Mouse (Mus musculus) embryonic facial prominence, embryonic 10.5 days (tissue): ENCODE data around the gene Hadh. TPM values are rescaled to one million over a fixed set of nuclear protein-coding genes. Genes with fewer than 3 reads are reported as not detected.

Experiments used
- DNase-seq: peaks from one replicate; pipeline ENCODE4 v3.0.0-alpha.2; 2017; ENCODE audit warnings: low spot score
- H3K27ac ChIP-seq: fragments of 300-500 bp; sonication (generic); replicated peaks from 2 replicates; pipeline ENCODE4 v1.5.1; 2016; ENCODE audit warnings: mild to moderate bottlenecking
- H3K27me3 ChIP-seq: fragments of 300-500 bp; sonication (generic); replicated peaks from 2 replicates; pipeline ENCODE4 v1.6.1; 2016; ENCODE audit warnings: low read depth, mild to moderate bottlenecking; ENCODE audit not compliant: poor library complexity, severe bottlenecking
- H3K36me3 ChIP-seq: fragments of 300-500 bp; sonication (generic); replicated peaks from 2 replicates; pipeline ENCODE4 v1.6.1; 2016; ENCODE audit warnings: mild to moderate bottlenecking, moderate library complexity
- H3K4me1 ChIP-seq: fragments of 300-500 bp; sonication (generic); 2 replicates; pipeline ENCODE4 v1.6.1; 2016
- H3K4me3 ChIP-seq: fragments of 300-500 bp; sonication (generic); 2 replicates; pipeline ENCODE4 v1.5.1; 2016; ENCODE audit warnings: mild to moderate bottlenecking, moderate library complexity
- H3K9me3 ChIP-seq: fragments of 300-500 bp; sonication (generic); 2 replicates; pipeline ENCODE4 v1.6.1; 2016; ENCODE audit warnings: mild to moderate bottlenecking
- WGBS: fragments of 180-500 bp; shearing (Covaris S2); methylation state at CpG from one replicate; pipeline ENCODE4 v1.1.7; 2016; 5-methylcytosine and 5-hydroxymethylcytosine counted together
- polyA plus RNA-seq: library from polyadenylated mRNA; unstranded; fragments of >200 nt; fragmentation: Nextera tagmentation; extraction: Ambion mirVana; gene quantifications from 2 replicates; pipeline ENCODE4 v1.2.1, GENCODE M21; 2016

The Hadh gene
- 97.1 and 101 TPM in 2 replicates for polyA plus RNA-seq

- Histone ChIP-seq H3K27me3 (no peaks in the 10 kb centered on the region), H3K36me3 (peaks cover 9% of the 10 kb centered on the region), H3K27ac (peak within 1 kb of the TSS; percentile 87), H3K4me3 (peak within 1 kb of the TSS; percentile 84), H3K4me1 (peaks cover 29% of the 10 kb centered on the region), H3K9me3 (no peaks in the 10 kb centered on the region)
- under 1% methylated on average over 53 of the region's 54 CpGs for WGBS
- DNase-seq = peak; percentile 95
These were observed at the start of gene Hadh for GRCm38 (mm10) chr3:131271559-131272373. Hadh (minus strand) TSS chr3:131272101.

- 6% methylated on average over 3 of the region's 3 CpGs for WGBS
- DNase-seq = peak; percentile 83
These were observed 48.3 kb upstream of the Hadh start for GRCm38 (mm10) chr3:131320184-131320583.

GRCm38 (mm10) chr3:131318211-131318610 lies 46.3 kb upstream of the Hadh start:
- no peak overlapping the region for H3K4me3 ChIP-seq
- WGBS = 55% methylated on average over 2 of the region's 2 CpGs
- peaks cover 5% of the 10 kb centered on the region; the same call in 1 of the 2 replicates for H3K27me3 ChIP-seq
- no peaks in the 10 kb centered on the region for H3K36me3 ChIP-seq
- no peak for DNase-seq
- peaks cover 16% of the 10 kb centered on the region for H3K4me1 ChIP-seq
- H3K9me3 ChIP-seq = no peaks in the 10 kb centered on the region
- no peak overlapping the region for H3K27ac ChIP-seq

More at GRCm38 (mm10) chr3:131320184-131320583, 48.3 kb upstream of the Hadh start:
- no peak overlapping the region for H3K27ac ChIP-seq
- H3K4me3 ChIP-seq = no peak overlapping the region
- peaks cover 16% of the 10 kb centered on the region for H3K4me1 ChIP-seq
- H3K9me3 ChIP-seq = no peaks in the 10 kb centered on the region
- no peaks in the 10 kb centered on the region for H3K36me3 ChIP-seq
- H3K27me3 ChIP-seq = peaks cover 5% of the 10 kb centered on the region; the same call in 1 of the 2 replicates

GRCm38 (mm10) chr3:131317126-131317525 lies 45.2 kb upstream of the Hadh start:
- no peak for DNase-seq

GRCm38 (mm10) chr3:131315957-131316510 lies 44.1 kb upstream of the Hadh start:
- Histone ChIP-seq H3K9me3 (no peaks in the 10 kb centered on the region), H3K36me3 (no peaks in the 10 kb centered on the region), H3K4me1 (peaks cover 13% of the 10 kb centered on the region), H3K4me3 (no peak overlapping the region), H3K27ac (peak overlapping the region; percentile 35; the same call in 1 of the 2 replicates), H3K27me3 (peaks cover 5% of the 10 kb centered on the region; the same call in 1 of the 2 replicates)
- 51% methylated on average over 4 of the region's 4 CpGs for WGBS
- no peak for DNase-seq

More at GRCm38 (mm10) chr3:131317126-131317525, 45.2 kb upstream of the Hadh start:
- H3K27me3 ChIP-seq = peaks cover 5% of the 10 kb centered on the region; the same call in 1 of the 2 replicates
- H3K4me1 ChIP-seq = peaks cover 13% of the 10 kb centered on the region
- H3K27ac ChIP-seq = no peak overlapping the region
- no peaks in the 10 kb centered on the region for H3K9me3 ChIP-seq
- H3K36me3 ChIP-seq = no peaks in the 10 kb centered on the region
- no peak overlapping the region for H3K4me3 ChIP-seq
- 85% methylated on average over 1 of the region's 1 CpGs for WGBS

GRCm38 (mm10) chr3:131312340-131312739 lies 40.4 kb upstream of the Hadh start:
- Histone ChIP-seq H3K4me1 (peaks cover 9% of the 10 kb centered on the region), H3K36me3 (no peaks in the 10 kb centered on the region), H3K27ac (no peak overlapping the region), H3K9me3 (peaks cover 13% of the 10 kb centered on the region), H3K4me3 (no peak overlapping the region), H3K27me3 (no peaks in the 10 kb centered on the region)
- WGBS = 86% methylated on average over 9 of the region's 9 CpGs
- no peak for DNase-seq

GRCm38 (mm10) chr3:131310572-131310971 lies 38.7 kb upstream of the Hadh start:
- 87% methylated on average over 4 of the region's 4 CpGs for WGBS
- no peak for DNase-seq

GRCm38 (mm10) chr3:131307811-131308210 lies 35.9 kb upstream of the Hadh start:
- H3K36me3 ChIP-seq = no peaks in the 10 kb centered on the region
- WGBS = 90% methylated on average over 3 of the region's 3 CpGs
- H3K4me3 ChIP-seq = no peak overlapping the region
- no peak for DNase-seq
- H3K27ac ChIP-seq = no peak overlapping the region
- peaks cover 18% of the 10 kb centered on the region for H3K27me3 ChIP-seq
- peaks cover 13% of the 10 kb centered on the region for H3K9me3 ChIP-seq
- peaks cover 5% of the 10 kb centered on the region; the same call in 1 of the 2 replicates for H3K4me1 ChIP-seq

More at GRCm38 (mm10) chr3:131310572-131310971, 38.7 kb upstream of the Hadh start:
- Histone ChIP-seq H3K4me3 (no peak overlapping the region), H3K27ac (no peak overlapping the region), H3K9me3 (peaks cover 13% of the 10 kb centered on the region), H3K4me1 (peaks cover 2% of the 10 kb centered on the region; the same call in 1 of the 2 replicates), H3K36me3 (no peaks in the 10 kb centered on the region), H3K27me3 (no peaks in the 10 kb centered on the region)

- no peak overlapping the region for H3K4me3 ChIP-seq
- H3K36me3 ChIP-seq = no peaks in the 10 kb centered on the region
- peaks cover 26% of the 10 kb centered on the region for H3K27me3 ChIP-seq
- peaks cover 11% of the 10 kb centered on the region for H3K4me1 ChIP-seq
- WGBS = 91% methylated on average over 7 of the region's 7 CpGs
- no peak overlapping the region for H3K27ac ChIP-seq
- H3K9me3 ChIP-seq = peaks cover 13% of the 10 kb centered on the region
- no peak for DNase-seq
These were observed 34.4 kb upstream of the Hadh start for GRCm38 (mm10) chr3:131306255-131306654.

GRCm38 (mm10) chr3:131303320-131303714 lies 31.4 kb upstream of the Hadh start:
- Histone ChIP-seq H3K4me1 (peaks cover 17% of the 10 kb centered on the region), H3K27ac (peak overlapping the region; percentile 77; the same call in 1 of the 2 replicates), H3K9me3 (0 out of 2 replicates have a peak, but pooled peaks cover under 1% of the 10 kb centered on the region), H3K27me3 (peaks cover 32% of the 10 kb centered on the region), H3K4me3 (peak overlapping the region; percentile 84), H3K36me3 (no peaks in the 10 kb centered on the region)
- DNase-seq = no peak
- WGBS = 23% methylated on average over 5 of the region's 5 CpGs

GRCm38 (mm10) chr3:131302452-131303319 lies 30.8 kb upstream of the Hadh start, which contains the start of gene Cyp2u1:
Cyp2u1 (minus strand) TSS chr3:131303227.
- WGBS = under 1% methylated on average over 71 of the region's 71 CpGs
- Histone ChIP-seq H3K9me3 (no peaks in the 10 kb centered on the region), H3K4me1 (peaks cover 24% of the 10 kb centered on the region), H3K4me3 (peak within 1 kb of the TSS; percentile 84), H3K27ac (peak within 1 kb of the TSS; percentile 77), H3K36me3 (no peaks in the 10 kb centered on the region), H3K27me3 (peaks cover 32% of the 10 kb centered on the region)
- peak; percentile 92 for DNase-seq

- Histone ChIP-seq H3K36me3 (no peaks in the 10 kb centered on the region), H3K27me3 (peaks cover 28% of the 10 kb centered on the region), H3K27ac (no peak overlapping the region), H3K4me1 (peaks cover 25% of the 10 kb centered on the region), H3K4me3 (no peak overlapping the region), H3K9me3 (no peaks in the 10 kb centered on the region)
- DNase-seq = no peak
- 14% methylated on average over 6 of the region's 6 CpGs for WGBS
These were observed 28.0 kb upstream of the Hadh start for GRCm38 (mm10) chr3:131299908-131300307.
